Mouse (Mus musculus) lung, postnatal 36 days (tissue): ENCODE measurements at regions not wholly inside any gene's neighbourhood (a gene's known extent, or its start where the extent isn't known, plus 50 kb on each side); places are given as distances from the start of the nearest gene placed in this dataset.
"Not testable (repeated sequence)": the region's sequence is repeated elsewhere in the genome, so short reads cannot be mapped to it uniquely, and the experiment has no call there.

Experiments
- DNase-seq: peaks from one replicate; pipeline ENCODE4 v3.0.0; 2022; ENCODE audit warnings: mixed read lengths

- peak; percentile 50 for DNase-seq
Observed at GRCm38 (mm10) chr12:21680026-21680425, 262.6 kb upstream of the Ywhaq start.

DNA sequence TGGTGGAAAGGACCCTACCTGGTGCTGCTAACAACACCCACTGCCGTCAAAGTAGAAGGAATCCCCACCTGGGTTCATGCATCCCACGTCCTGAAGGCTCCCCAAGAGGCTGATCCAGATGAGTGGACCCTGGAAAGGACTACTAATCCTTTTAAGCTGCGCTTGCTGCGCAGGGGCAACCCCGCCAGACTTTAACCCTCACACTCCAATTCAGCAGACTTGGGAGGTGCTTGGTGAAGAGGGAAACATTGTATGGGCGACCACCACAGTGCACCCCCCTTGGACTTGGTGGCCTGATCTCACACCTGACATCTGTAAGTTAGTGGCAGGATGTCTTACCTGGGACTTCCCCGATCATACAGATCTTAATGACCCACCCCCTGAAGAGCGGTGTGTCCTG, 231.9 kb upstream of the Ywhaq start:
- DNase-seq = not testable (repeated sequence)

GRCm38 (mm10) chr12:21613781-21614180, 196.3 kb upstream of the Ywhaq start:
- peak; percentile 66 for DNase-seq

DNA sequence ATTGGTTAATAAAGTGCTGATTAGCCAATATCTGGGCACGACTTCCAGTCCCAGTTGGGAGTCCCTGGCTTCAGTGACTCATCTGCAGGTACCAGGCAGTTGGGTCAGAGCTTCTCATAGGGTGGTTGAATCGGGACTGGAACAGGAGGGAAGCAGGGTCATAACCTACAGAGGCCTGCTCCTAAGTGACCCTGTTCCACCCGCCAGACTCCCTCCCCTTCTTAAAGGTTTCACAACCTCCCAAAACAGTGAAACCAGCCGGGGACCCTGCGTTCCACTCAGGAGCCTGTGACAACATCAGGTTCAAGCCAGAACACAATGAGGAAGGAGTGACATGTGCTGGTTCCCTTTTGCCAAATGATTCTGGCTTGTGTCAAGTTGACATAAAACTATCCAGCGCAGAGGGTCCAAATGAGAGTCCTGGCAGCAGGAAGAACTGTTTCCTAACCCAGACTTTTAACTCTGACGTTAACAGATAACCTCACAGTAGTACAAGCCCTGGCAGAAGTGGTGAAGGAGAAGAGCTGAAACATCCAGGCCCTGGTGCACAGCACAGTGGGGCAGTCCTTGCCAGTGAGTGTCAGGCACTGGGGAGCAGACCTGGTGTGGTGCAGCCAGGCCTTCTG, 151.1 kb upstream of the Ywhaq start:
- peak; percentile 0 for DNase-seq

GRCm38 (mm10) chr12:21543962-21544361, 126.5 kb upstream of the Ywhaq start:
- not testable (repeated sequence) for DNase-seq

GRCm38 (mm10) chr12:21543153-21543894, 125.9 kb upstream of the Ywhaq start:
- DNase-seq = peak; percentile 69

DNA sequence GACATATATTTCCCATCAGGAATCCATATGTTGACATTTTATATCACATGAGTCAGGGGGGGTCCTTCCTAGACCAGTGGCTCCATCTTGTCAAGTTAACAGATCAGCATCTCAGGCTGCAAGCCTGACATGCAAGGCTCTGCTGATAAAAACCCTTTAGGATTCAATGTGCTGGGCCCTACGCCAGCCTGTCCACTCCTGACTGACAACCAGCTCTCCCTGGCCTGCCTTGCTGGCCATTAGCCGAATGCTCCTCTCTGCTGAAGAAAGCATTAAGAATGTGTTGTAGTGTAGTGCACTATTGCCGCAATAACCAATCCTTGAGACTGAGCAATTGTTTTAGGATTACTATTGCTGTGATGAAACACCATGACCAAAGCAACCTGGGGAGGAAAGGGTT, 114.3 kb upstream of the Ywhaq start:
- no peak for DNase-seq

- not testable (repeated sequence) for DNase-seq
Observed at GRCm38 (mm10) chr12:21529367-21529766, 111.9 kb upstream of the Ywhaq start.

GRCm38 (mm10) chr12:21527336-21527735, 109.9 kb upstream of the Ywhaq start:
- not testable (repeated sequence) for DNase-seq

GRCm38 (mm10) chr12:21526906-21527305, 109.5 kb upstream of the Ywhaq start:
- DNase-seq = not testable (repeated sequence)

DNA sequence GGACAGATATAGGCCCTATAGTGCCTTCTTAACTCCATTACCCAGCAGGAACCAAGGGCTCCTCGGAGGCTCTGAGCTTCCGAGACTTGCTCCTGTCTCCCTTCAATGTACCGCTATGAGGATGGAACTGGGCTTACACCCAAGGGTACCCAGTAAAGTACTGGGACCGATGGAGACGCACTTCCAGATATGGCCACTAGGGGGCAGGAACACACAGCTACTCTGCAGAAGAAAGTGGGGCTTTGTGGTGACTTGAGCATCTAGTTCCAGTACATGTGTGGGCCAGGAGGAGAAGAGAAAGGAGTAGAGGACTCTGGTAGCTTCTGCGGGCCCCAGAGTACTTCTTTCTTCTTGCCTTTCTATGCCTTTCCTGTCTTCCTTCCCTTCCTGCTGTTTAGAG, 108.1 kb upstream of the Ywhaq start:
- DNase-seq = not testable (repeated sequence)

DNA sequence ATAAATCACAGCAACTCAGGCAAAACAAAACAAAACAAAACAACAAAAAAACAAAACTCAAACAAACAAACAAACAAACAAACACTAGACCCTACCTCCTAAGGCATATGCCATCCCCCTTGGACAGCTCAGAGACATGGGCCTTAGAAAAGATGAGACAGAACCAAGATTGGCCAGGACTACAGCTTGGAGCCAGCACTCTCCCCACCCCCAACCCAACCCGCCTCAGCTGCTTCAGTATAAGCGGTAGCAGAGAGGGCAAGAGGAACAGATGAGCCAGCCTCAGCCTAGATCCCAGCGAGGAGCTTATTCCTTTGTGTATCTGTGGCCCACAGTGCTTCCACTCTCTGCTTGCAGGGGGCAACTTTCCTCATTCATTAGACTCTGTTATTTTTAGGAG, 105.2 kb upstream of the Ywhaq start:
- no peak for DNase-seq

GRCm38 (mm10) chr12:21519058-21519457, 101.6 kb upstream of the Ywhaq start:
- no peak for DNase-seq

DNA sequence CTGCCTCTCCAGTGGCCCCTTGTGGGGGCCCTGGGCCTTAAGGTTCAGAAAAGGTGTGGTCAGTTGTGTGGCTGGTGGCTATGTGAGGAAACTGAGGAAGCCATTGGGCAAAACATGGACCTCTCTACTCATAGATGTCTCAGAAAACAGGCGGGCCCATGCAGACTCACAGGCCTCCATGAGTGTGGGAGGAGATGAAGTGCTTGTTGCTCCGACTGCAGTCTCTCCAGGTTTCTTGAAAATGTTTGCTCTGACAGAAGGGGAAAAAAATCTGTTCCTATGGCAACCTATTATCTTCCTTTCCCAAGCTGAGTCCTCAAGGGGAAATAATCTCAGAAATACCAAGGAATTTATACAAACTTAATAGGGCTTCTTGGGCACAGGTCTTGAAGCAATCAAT, 95.3 kb upstream of the Ywhaq start:
- DNase-seq = no peak

DNA sequence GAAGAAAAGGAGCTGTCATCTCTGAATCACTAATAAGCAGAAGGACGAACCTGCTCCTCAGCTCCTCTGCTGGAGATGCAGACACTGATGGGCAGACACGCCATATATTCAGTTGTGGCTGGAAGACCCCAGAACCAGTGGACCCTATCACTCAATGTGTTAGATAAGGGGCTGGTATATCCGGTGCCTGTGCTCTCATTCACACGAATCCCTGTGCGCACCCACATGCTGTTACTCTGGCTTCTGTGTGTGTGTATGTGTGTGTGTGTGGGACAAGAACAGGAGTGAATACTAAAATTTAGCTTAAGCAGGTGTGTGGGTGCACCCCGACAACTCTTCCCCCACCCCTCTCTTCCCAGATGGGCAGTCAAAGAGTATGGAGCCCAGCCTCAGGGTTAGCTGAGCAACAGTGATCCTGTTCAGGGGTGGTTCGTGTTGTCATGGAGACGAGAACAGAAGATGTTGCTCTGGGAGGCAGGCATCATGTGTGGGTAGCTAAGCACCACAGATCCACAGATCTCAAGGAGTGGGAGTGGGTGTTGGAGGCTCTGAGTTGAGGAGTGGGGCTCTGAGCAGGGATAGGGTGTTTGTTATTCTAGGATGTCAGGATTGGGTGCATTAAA, 93.7 kb upstream of the Ywhaq start:
- DNase-seq = no peak

- no peak for DNase-seq
Observed at GRCm38 (mm10) chr12:21507080-21507479, 89.6 kb upstream of the Ywhaq start.

DNA sequence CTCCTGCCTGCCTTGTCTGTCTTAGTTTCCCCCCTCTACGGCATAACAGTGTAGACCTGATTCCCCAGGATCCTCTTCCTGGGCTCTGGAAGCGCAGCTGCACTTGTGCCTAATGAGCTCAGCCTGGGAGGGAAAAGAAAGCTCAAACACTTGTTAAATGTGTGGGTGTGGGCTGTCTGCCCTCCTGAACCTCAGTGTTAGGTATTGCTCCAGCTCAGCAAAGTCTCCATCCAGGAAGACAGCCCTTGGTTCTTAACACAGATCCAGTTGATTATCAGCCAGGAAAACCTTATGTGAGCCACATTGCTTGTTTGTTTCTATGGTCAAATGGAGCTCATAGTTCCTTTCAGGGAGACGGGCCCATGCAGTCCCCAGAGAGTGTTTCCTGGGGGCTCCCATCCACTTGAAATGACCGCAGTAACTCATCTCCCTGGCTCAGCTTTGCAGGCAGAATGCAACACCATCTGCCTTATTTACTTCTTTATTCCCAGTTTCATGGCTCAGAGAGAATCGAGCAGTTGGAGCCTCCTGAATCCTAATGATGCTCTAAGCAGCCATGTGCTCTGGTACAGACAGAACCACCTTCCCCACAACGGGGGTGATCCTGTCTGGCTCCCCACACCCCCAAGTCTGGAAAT, 88.4 kb upstream of the Ywhaq start:
- DNase-seq = no peak

GRCm38 (mm10) chr12:21503250-21503649, 85.8 kb upstream of the Ywhaq start:
- DNase-seq = no peak

DNA sequence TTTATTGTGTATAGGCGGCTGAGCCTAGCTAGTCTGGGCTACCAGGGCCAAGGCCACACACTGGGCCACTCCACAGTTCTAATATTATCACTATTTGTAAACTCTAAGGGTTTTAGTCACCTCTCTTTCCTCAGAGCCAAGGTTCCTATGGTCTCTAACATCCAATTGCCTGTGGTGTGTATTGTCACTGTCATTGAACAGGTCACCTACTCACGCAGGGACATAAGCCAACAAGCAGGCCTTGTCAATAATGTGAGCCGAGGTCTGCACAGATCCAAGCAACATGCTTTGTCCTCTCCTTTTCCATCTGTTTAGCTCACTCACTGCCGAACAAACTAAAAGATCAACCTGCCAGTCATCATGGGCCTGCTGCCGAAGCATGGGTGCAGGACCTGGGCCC, 79.5 kb upstream of the Ywhaq start:
- no peak for DNase-seq

- DNase-seq = no peak
Observed at GRCm38 (mm10) chr12:21495511-21495910, 78.1 kb upstream of the Ywhaq start.

GRCm38 (mm10) chr12:21493471-21493870, 76.0 kb upstream of the Ywhaq start:
- DNase-seq = no peak

DNA sequence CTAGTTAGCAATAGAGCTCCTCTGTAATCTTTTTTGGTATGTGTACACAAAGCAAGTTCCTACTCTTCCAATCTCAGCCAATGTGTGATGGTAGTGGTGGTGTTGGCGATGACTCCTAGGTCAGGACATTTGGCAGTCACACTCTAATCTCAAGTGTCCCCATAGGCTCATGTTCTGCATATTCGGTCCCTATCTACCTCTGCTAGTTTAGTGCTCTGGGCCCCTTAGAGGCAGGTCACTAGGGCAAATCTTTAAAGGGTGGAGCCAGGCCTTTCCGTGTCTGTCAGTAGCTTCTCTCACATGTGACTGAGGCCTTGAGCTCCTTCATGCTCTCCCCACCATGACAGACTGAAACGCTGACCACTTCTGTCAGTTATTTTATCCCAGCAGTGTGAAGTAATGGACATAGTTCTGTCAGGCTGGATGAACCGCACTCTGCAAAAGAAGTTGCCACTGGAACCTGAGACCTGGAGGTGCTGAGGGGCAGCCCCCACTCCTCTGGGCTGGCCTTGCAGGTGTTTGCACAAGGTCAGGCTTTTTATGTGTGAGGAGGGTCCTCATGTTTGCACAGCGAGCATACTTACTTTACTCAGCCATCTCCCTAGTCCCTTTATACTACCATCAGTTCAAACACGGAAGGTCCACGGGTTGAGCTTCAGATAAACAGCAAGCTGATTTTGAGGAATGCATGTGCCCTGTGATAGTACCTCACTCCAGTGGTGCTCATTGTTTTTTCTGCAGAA, 75.3 kb upstream of the Ywhaq start:
- DNase-seq = no peak

DNA sequence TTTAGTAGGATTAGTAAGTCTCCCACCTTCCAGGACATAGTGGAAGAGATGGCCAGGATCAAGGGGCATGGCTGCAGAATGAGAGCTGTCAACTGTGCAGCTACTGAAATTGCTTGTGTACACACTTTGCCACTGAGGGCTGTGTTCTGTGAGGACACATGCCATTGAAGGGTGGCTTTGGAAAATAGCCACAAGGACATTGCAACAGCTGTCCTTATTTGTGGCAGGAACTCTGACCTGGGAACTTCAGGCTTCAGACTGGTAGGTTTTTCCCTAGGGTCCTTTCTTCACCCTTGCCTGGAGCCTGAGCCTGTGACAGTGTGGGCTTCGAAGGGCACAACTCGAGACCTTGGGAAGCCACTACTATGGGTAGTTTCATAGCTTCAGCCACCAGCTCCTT, 64.2 kb upstream of the Ywhaq start:
- DNase-seq = peak; percentile 37
